Mouse (Mus musculus): ENCODE measurements around the gene Mob1b. TPM values are rescaled to one million over a fixed set of nuclear protein-coding genes. Genes with fewer than 3 reads are reported as not detected.
A peak's percentile ranks its signal among the peaks of the same experiment; 100 is the strongest.

Gene Mob1b
- total RNA-seq (2022): 10 to 100 TPM; 33.4 to 37.1 (median 36.0) TPM

DNA sequence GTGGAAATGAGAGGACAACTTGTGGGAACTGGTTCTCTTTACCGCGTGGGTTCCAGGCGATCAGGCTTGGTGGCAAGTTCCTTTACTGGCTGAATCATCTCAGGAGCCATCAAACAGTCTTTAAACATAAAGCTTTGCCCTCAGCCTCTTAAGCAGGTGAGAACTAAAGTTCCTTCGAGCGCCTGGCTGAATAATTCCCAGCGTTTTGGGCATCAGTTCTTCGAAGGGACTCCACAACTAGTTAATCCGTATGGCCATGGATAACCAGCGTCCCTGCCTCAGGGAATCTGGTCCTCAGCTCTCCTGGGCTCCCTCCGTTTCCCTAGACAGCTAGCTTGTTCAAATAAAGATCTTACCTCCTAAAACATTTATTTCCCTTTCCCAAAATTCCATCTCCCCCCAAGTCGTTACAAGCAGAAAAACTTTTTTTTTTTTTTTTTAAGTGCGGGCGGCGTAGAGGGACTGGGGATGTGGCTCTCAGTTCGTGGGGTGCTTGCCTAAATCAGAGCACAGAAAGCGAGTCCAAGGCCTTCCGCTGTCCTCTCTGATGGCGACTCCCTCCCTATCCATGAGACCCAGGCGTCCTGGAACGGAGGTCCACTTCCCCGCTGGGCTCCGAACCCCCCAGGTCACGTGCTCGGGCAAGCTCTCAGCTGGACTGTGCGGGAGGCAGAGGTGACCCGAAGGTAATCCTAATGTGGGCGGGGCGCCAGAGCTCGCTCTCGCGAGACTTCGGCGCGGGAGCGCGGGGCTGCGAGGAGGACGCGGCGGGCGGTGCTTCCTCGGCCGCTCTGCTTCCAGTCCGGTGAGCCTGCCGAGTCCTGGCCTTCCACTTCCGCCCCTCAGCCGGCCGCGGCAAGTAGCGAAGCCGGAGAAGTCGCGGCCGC is at the start of gene Mob1b:
Gene Mob1b, plus strand, starts transcription at position 740 of the 887 bp plus-strand sequence.
- DNase-seq: peak; percentile 96

DNA sequence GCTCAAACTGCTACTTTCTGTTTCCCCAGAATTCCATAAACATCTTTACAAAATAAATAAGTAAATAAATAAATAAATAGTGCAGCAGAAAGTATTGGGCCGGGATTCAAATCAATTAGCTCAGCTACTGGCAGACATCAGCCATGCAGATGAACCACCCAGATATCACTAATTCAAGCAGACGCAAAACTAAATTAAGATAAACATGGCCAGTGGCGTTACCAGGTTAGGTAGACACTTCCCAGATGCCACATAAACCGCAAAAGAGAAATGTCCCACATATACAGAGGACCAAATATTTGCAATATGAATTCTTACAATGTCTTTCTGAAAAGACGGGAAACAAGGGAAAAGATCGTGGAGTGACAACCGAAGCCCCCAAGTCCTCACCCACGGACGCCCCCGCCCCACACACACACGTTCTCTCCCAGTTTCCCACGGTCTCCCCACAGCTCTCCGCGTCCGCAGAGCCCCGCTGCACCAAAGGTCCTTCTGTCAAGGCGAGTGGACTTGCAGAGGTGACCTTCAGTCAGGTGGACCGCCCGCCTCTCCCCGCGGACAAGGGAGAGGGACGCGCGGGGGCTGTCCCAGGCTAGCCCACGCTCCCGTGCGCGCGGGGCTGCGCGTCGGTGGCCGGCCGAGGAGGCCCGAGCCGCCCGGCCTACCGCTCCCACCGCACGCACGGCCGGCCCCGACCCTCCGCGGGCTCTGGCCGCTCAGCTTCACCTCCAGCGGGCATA is 45.8 kb upstream of the Mob1b start:
- DNase-seq: peak; percentile 39

DNA sequence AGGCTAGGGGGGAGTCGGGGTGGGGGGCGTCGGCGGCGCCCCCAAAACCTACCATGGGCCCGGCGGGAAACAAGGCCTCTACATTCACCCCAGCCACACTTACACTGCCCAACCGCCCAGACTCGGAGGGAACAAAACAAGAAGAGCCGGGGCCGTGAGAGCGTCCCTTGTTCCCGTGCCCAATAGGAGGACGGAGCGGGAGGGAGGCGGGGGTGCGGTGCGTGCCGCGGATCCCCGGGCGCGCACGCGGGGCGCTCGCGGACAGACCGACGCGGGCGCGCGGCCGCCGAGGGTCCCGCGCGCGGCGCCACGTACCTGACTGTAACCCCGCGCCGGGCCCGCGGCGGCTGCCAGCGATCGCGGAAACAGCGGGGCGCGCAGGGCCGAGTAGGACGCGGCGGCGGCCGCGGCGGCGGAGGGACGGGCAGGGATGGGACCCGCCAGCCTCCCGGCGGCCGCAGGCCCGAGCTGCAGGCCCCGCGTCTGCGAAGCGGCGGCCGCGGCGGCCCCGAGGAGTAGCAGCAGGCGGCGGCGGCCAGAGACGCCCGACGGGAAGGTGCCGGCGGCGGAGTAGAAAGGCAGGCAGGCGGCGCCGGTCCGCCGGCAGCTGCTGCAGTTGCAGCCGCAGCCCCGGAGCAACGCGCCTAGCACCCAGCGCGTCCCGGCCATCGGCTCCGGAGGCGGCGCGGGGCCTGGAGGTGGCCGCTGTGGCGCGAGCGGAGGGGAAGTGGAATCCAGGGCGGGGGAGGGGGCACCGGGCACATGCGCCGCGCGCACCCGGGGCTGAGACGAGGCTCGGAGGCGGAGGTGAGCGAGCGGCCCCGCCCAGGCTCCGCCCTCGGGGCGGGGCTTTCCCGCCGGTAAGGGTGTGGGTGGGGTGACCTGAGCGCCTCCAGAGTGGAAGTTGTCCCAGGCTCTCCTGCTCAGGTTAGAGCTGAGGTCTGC is 44.9 kb upstream of the Mob1b start, which contains the start of gene Grsf1:
Gene Grsf1, minus strand, starts transcription at position 729 of the 945 bp plus-strand sequence.
- DNase-seq: peak; percentile 88

DNA sequence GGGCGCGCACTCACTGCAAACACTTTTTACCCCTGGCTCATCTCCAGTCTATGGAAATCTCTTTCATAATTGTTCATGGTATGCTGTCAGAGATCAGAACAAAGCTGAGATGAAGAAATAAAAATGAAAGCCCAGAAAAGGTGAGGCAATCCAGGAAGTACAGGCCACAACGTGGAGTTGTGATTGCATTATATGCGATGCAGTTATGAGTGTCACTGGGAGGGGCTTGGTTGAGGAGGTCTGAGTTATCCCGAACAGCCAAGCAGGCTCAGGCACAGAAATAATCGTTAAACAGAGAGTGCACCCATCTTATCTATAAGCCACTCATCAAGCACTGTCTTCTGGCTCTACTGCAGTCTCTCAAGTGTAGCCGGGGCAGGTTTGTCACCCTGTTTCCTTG is 41.7 kb upstream of the Mob1b start:
- DNase-seq: no peak

DNA sequence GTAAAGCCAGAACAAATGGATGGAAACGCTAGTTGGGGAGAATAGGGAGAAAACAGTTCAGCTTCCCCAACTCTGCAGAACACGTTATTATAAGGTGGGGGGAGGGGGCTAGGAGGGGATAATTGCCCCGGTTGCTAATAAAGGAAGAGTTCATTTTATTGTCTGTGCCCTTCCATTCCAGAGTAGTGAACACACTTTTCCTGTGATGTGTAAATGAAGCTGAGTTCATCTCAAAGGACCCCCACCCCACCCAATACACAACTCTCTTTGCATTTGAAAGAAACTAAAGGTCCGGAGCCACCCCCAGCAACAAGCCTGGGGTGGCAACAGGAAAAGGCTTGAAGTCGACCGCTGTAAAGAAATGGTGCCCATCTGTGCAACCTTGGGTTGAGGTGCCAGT is 41.3 kb upstream of the Mob1b start:
- DNase-seq: no peak

DNA sequence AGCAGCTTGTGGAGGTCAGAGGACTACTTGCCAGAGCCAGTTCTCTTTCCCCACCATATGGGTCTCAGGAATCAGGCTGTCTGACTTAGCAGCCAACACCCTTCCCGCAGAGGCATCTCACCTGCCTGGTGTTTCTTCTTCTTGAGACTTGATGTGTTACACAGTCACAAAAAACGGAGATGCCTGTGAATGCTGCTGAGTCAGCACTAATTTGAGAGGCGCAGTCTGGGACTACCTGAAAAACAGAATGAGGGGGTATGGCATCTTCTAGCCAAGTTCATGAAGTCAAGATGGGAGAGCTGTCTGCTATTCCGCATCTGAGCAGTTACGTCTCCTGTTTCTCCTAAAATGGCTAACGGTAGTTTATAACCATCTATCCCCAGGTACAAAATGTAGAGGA is 40.1 kb upstream of the Mob1b start:
- DNase-seq: no peak

DNA sequence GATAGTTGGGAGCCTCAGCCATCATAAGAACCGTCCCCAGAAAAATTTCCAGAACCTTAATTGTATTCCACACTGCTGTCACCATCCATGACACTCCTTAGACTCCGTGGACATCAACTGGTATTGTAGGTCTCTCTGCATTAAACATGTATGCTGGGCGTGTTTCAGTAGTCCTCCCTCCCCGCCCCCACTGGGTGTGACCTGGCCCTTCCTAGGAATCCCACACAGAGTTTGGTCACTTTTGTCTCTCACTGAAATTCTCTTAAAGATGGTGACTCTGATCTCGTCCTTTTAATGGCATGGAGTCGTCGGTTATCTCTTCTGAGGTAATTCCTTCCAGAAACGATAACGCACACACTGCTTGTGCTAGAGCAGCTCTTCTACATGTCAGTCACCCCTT is 36.9 kb upstream of the Mob1b start:
- DNase-seq: no peak

DNA sequence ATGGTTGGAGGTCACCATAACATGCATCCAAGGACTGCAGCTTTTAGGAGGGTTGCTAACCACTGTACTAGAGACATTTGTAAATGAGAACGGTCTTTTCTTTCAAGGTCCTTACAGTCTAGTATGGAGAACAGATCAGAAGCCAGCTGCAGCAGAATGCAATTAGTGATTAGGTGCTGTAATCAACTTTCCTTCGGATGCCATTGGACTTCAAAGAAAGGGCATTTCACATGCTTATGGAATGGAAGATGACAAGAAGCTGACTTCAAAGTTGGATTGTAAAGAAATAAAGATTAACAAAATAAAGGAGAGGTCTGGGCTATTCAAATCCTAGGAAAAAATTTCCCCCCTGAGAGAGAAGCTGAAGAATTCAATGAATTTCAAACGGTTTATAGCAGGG is 36.4 kb upstream of the Mob1b start:
- no peak for DNase-seq

DNA sequence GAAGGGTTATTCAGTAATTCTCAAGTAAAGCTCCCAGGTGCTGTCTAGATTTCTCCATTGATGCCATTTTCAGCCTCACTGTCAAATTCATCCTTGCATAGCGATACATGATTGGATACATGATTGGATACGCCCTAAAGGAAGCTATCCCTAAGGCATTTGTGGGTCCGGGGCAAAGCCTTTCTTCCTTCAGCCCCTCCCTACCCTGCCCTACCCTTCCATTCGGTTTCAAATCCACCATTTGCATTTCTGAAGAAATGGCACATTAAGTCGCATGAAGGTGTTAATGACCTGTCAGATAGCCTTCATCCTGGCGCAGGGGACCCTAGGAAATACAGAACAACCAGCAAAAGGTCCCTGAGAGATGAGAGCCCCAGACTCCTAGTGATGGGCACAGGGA is 35.3 kb upstream of the Mob1b start:
- DNase-seq: no peak

DNA sequence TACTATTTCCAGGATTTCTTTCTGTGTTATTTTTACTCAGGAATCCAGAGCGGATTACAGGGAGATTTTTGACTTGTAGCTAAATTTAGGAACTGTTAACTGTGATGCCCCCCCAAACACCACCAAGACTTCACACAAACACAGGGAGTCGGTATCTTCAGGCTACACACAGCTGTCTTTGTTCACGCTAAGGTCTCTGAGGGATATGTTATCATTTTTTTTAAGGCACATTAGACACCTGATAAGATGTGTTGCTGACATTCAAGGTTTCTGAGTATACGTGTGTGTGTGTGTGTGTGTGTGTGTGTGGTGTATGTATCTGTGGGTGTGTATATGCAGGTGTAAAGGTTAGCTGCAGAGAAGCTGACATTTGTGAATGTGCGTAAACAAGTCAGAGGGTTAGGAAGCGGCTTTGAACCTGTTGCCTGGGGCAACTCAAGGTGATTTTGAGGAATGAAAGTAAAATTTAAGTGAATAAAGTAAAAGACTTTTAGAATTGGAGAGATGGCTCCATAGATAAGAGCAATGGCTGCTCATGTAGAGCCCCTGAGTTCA is 34.8 kb upstream of the Mob1b start:
- DNase-seq: no peak

DNA sequence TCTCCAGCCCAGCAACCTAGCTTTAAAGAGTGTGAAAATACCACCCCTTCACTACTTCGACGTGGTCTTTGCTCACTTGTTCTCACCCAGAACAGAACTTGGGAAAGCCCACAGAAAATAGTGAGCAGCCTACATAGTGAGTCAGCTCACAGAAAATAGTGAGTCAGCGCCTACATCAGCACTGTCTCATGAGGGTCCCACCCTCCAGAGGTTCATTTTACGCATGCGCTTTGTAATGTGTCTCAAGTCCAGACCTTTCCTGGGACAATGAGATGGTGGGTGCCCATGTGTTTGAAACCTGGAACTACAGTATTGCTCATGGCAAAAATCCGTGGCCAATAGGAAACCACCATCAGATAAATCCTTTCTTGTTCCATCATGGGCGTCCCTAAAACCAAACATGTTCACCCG is 32.7 kb upstream of the Mob1b start:
- no peak for DNase-seq

DNA sequence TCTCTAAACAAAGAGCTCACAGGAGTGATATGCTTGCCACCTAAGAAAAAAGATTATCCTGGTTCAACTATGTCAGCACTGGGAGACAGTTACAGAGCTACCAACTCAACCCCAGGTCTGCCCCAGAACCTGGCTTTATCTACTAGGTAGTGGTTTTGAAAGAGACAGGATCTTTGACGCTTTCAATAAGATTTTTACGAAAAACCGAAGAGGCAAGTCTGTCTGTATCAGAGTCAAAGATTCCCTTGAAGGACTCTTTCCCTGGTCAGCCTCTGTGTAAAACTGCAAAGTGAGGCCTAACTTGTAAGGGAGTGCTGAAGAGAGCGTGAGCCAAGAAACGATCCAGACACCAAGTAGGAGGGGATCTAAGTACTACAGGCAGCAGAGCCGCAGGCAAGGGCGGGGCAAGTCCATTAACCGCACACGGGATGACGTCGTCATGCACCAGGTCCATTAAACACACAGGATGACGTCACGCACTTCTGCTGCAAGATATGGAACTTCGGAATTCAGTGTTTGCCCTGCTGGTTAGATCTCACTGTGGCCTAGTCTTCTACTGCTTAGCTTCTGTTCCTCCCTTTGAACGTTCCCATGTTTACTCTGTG is 32.0 kb upstream of the Mob1b start:
- DNase-seq: no peak

DNA sequence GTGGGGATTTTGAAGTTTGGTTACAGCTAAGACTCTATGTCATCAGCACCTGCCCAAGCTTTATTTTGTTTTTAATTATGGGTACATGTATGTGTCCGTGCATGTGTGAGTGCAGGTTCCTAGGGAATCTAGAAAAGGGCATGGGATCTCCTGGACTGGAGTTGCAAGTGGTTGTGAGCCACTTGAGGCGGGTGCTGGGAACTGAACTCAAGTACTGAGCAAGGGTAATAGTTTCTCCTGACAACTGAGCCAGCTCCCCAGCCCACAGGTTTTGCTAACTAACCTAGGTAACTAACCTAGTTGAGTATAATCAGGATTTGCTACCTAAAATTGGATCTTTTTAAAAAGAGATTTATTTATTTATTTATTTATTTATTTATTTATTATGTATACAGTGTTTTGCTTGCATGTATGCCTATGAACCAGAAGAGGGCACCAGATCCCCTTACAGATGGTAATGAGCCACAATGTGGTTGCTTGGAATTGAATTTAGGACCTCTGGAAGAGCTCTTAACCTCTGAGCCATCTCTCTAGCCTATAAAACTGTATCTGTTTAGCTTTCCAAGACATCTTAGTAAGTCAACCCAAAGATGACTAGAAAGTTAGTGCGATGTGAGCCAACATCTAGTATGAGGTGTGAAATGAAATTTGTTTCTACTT is 31.2 kb upstream of the Mob1b start:
- no peak for DNase-seq

DNA sequence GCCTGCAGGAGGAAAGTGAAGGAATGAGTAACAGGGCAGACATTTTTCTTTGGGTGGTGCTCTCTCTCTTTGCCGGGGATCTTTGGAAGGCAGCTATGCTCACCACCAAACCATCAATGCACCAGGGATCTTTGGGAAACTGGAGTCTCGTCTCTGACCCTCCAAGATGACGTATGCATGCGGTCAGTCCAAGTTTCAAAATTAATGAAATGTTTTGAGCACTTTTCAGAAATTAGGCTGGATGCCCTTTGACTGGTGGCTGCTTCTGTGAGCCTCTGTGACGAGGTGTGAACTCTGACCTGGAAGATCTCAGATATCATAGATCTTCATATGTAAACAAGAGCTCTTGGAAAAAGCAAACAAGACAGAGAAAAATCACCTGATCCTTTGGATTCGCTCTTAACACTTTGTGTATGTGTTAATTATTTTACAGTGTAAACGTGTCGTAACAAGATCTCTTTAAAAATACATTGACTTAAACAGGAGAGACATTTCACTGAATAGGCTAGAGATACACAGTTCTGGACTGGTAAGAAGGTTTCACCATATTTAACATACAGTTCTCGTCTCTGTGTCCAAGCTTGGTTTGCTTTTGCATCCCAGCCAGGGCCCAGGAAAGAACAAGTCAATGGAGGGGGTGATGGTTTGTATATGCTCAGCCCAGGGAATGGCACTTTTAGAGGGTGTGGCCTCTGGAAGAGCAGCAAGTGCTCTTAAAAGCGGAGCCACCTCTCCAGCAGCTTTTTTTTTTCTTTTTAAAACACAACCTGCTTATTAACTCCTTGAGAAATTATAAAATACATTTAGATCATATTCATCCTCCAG is 29.8 kb upstream of the Mob1b start:
- no peak for DNase-seq

DNA sequence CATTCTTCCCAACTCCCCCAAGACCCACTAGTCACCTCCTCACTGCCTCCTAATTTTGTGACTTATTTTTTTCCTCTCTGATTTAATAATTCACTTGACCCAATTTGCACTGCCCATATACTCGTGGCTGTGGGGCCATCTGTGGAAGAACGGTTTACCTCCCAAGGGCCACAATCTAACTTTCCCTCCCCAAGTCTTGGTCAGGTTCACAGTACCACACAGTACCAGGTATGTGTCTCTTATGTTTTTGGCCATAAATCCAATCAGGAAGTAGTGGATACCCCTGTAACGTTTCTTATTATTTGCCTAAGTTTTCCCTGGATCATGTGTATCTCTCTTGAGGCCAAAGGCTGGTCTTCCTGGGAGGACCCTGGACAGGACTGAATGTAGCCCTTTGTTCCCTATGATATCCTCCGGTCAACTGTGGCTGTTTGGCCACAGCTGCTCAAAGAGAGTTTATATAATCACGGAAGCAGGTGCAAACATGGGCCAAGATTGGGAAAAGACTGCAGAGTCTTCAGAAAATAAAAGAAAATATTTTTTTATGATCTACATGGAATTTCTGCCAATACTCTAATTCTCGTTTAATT is 29.1 kb upstream of the Mob1b start:
- no peak for DNase-seq

DNA sequence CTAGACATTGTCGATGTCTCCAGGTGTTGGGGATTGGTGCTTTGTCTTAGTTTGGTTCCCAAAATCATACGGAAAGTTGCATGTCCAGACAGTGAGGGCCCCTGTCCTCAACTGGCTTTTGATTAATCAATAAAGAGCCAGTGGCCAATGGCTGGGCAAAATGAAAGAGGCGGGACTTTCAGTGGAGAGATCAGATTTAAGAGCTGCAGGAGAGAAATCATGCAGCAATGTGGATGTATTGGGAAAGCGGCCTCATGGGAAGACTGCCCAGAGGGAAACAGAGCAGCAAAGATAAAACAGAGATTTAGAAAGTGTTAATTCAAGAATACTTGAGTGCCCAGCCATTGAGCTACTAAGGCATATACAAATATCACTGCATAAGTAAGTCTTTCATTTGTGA is 28.1 kb upstream of the Mob1b start:
- DNase-seq: no peak

DNA sequence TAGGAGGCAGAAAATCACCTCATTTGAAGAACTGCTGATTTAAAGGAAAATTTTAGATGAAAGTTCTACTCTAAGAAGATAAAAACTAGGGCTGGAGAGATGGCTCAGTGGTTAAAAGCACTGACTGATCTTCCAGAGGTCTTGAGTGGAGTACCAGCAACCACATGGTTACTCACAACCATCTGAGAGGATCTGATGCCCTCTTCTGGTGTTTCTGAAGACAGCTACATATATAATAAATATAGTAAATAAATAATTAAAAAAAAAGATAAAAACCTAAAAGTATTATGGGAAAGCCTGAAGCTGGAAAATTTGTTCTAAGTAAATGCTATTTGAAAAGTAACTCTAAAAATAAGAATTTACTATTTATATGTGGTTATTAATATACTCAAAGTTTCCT is 27.6 kb upstream of the Mob1b start:
- DNase-seq: no peak

DNA sequence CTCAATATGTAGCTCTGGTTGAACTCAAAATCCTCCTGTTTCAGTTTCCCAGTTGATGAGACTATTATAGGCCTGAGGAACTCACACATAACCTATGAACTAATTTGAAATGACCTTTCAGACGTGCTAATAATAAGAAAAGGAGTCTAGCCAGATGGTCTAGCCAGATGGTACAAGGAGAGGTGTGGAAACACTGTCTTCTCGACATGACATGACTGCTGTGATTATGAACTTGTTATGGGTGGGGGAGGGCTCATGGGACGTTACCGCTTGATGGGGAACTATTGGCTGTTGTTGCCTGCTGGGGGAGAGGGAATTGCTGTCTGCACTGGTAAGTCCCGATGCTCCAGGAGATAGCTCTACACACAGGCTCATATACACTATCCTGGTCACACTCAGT is 23.4 kb upstream of the Mob1b start:
- DNase-seq: no peak

DNA sequence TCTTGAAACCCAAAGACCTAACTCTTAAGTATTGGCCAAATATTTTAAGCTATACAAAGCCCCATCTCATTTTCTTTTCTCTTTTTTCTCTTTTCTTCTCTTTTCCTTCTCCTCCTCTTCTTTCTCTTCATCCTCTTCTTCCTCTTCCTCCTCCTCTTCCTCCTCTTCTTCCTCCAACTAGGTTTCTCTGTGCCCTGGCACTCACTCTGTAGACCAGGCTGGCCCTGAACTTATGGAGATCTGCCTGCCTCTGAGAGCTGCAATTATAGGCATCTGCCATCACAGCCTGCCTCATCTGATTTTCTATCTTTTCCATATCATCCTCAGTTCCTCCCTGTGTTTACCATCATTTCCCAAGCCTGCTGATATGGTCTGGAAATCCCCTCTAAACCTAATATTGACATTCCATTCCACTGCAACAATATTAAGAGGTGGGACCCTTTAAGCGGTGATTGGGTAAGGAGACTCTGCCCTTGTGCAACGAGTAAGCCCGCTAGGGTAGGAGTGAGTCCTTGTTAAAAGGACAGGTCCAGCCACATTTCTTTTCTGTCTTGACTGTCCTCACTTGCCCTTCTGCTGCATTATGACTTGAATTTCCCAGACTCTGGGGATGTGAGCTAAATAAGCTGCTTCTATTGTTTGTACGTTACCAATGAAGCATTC is 21.3 kb upstream of the Mob1b start:
- no peak for DNase-seq

All from adrenal gland, adult 8-10 months (tissue).